Mouse (Mus musculus) lung, embryonic 14.5 days (tissue): ENCODE measurements around the gene Rab29. TPM values are rescaled to one million over a fixed set of nuclear protein-coding genes. Genes with fewer than 3 reads are reported as not detected.

Experiments used
- ATAC-seq: fragments of 200-750 bp; cut with Nextera tagmentation; 2 replicates; pipeline ENCODE4 v1.8.0; 2017; ENCODE audit warnings: mild to moderate bottlenecking, moderate TSS enrichment, moderate library complexity; ENCODE audit not compliant: insufficient read depth
- DNase-seq: peaks from one replicate; pipeline ENCODE4 v3.0.0-alpha.2; 2015
- H3K27ac ChIP-seq: fragments of 300-500 bp; sonication (generic); 2 replicates; pipeline ENCODE4 v1.5.1; 2014; ENCODE audit warnings: low read depth, mild to moderate bottlenecking, moderate library complexity
- H3K27me3 ChIP-seq: fragments of 300-500 bp; sonication (generic); 2 replicates; pipeline ENCODE4 v1.6.1; 2014; ENCODE audit warnings: low read length, control low read depth; ENCODE audit not compliant: insufficient read depth
- H3K36me3 ChIP-seq: fragments of 300-500 bp; sonication (generic); 2 replicates; pipeline ENCODE4 v1.6.1; 2014; ENCODE audit warnings: control low read depth; ENCODE audit not compliant: insufficient read depth
- H3K4me1 ChIP-seq: fragments of 300-500 bp; sonication (generic); 2 replicates; pipeline ENCODE4 v1.6.1; 2014; ENCODE audit warnings: antibody characterized with exemption, control low read depth; ENCODE audit not compliant: insufficient read depth
- H3K4me2 ChIP-seq: fragments of 300-500 bp; sonication (generic); 2 replicates; pipeline ENCODE4 v1.6.1; 2014; ENCODE audit warnings: mild to moderate bottlenecking
- H3K4me3 ChIP-seq: fragments of 300-500 bp; sonication (generic); 2 replicates; pipeline ENCODE4 v1.5.1; 2014; ENCODE audit warnings: low read depth, low read length
- H3K9ac ChIP-seq: fragments of 300-500 bp; sonication (generic); 2 replicates; pipeline ENCODE4 v1.6.1; 2014
- H3K9me3 ChIP-seq: fragments of 300-500 bp; sonication (generic); 2 replicates; pipeline ENCODE4 v1.6.1; 2016; ENCODE audit warnings: low read depth, low read length, control low read depth
- CTCF ChIP-seq: IDR thresholded peaks from 2 replicates; pipeline ENCODE4 v1.5.1; 2016; ENCODE audit warnings: antibody characterized with exemption, low read depth
- WGBS: fragments of 180-500 bp; shearing (Covaris S2); extraction: QIAGEN DNeasy Blood & Tissue Kit; methylation state at CpG from one replicate; pipeline ENCODE4 v1.1.7; 2014; 5-methylcytosine and 5-hydroxymethylcytosine counted together
- polyA plus RNA-seq: library from polyadenylated mRNA; unstranded; fragments of >200 nt; fragmentation: Nextera tagmentation; extraction: Ambion mirVana; gene quantifications from 2 replicates; pipeline ENCODE4 v1.2.1, GENCODE M21; 2014

Rab29 gene
- polyA plus RNA-seq, 1 experiment from 2014 or later, result 14.6 TPM

GRCm38 (mm10) chr1:131865596-131865995 is 1.4 kb upstream of the Rab29 start:
- DNase-seq, result no peak
- Histone ChIP-seq H3K4me3 (no peak overlapping the region), H3K4me1 (no peaks in the 10 kb centered on the region), H3K27me3 (no peaks in the 10 kb centered on the region), H3K9me3 (no peaks in the 10 kb centered on the region), H3K36me3 (no peaks in the 10 kb centered on the region), H3K9ac (no peak overlapping the region), H3K27ac (no peak overlapping the region), H3K4me2 (no peak overlapping the region)
- ATAC-seq, result no peak
- 76% methylated on average over 5 of the region's 5 CpGs for WGBS
- no peak for TF ChIP-seq CTCF

DNA sequence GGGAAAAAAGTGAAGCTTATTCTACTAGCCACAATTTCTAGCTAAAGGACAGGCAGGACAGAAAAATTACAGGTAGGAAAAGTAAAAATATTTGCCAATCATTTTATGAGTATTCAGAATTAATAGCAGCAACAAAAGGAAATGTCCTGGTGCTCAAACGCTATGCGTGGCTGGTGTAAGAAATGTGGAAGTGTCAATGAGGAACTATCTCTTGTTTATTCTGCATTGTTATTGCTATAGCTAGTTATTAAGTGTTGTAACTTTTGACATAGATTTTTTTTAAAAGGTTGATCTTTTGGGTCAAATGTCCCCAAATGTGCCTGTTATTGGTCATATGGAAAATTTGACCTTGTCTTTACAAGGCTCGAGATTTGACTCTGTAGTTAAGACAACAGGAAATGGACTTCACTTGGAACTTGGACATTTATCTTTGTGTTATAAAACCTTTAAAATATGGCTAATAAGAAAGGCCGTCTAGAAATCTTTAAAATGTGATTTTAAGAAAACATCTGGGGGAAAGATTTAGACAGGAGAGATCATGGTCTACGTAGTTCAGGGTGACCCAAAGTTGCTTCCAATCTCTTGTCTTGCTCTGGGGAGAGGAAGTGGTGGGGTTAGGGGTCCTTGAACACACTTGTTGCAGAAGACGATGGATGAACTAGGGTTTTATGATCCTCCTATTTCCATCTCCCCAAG is 572 bp upstream of the Rab29 start:
- Histone ChIP-seq H3K9ac (no peak overlapping the region), H3K4me3 (no peak overlapping the region), H3K9me3 (no peaks in the 10 kb centered on the region), H3K4me1 (no peaks in the 10 kb centered on the region), H3K4me2 (peak overlapping the region; percentile 76; the same call in 1 of the 2 replicates), H3K36me3 (no peaks in the 10 kb centered on the region), H3K27me3 (no peaks in the 10 kb centered on the region), H3K27ac (no peak overlapping the region)
- DNase-seq (no peak), ATAC-seq (no peak)
- no peak for TF ChIP-seq CTCF
- WGBS, result 72% methylated on average over 6 of the region's 6 CpGs

DNA sequence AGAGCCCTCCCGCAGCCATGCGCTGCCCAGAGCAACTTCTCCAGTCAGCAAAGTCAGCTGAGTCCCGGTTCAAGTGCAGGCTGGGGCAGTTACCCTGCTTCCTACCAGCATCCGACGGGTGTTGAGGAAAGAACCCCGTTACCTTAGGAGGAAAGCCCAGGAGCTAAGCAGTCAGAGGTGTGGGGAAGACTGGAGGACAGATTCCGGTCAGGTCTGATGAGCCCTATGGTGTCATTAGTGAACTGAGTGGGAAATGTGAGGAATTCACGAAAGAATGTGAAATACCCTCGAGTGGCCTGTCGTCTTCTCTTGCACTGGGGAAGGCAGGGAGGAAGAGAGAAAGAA is 894 bp downstream of the Rab29 start:
- Histone ChIP-seq H3K4me3 (peak overlapping the region; percentile 61), H3K9ac (peak overlapping the region; percentile 62), H3K27me3 (no peaks in the 10 kb centered on the region), H3K4me1 (no peaks in the 10 kb centered on the region), H3K36me3 (no peaks in the 10 kb centered on the region), H3K4me2 (peak overlapping the region; percentile 76), H3K27ac (no peak overlapping the region), H3K9me3 (no peaks in the 10 kb centered on the region)
- ATAC-seq, result peak; percentile 32; the same call in 1 of the 2 replicates
- DNase-seq, result peak; percentile 19
- 11% methylated on average over 10 of the region's 10 CpGs for WGBS
- TF ChIP-seq CTCF, result no peak

DNA sequence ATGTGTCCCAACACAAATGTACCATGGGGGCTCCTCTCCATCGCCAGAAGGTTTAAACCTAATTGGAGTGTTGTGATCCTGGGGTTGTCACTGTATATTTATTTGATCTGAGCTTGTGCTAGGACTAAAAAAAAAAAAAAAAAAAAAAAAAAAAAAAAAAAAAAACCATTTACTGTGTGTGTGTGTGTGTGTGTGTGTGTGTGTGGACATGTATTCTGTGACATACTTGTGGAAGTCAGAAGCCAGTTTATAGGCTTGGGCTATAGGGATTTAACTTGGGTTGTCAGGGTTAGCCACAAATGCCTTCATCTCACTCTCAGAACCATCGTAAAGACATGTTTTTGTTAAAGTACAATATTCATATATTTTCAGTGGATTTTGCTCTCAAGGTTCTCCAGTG is 2.5 kb downstream of the Rab29 start:
- ATAC-seq (no peak), DNase-seq (no peak)
- H3K27me3 ChIP-seq, result no peaks in the 10 kb centered on the region
- H3K36me3 ChIP-seq, result no peaks in the 10 kb centered on the region
- 80% methylated on average over 2 of the region's 2 CpGs for WGBS
- H3K4me1 ChIP-seq, result no peaks in the 10 kb centered on the region
- no peak for TF ChIP-seq CTCF
- H3K4me3 ChIP-seq, result no peak overlapping the region
- no peak overlapping the region for H3K27ac ChIP-seq
- H3K4me2 ChIP-seq, result no peak overlapping the region
- H3K9me3 ChIP-seq, result no peaks in the 10 kb centered on the region
- H3K9ac ChIP-seq, result no peak overlapping the region

DNA sequence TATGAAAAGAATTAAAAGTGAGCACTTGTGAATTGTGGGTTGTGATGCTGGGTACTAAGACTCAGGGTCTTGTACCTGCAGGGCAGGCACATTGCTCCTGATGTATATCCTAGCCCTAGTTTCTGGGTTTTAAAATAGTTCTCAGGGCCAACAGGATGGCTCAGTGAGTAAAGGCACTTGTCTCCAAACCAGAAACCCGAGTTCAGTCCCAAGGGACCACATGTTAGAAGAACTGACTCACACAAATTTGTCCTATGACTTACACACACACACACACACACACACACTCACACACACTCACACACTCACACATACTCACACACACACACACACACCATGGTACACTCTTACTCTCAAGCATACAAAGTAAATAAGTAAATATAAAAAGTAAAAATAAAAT is 5.8 kb downstream of the Rab29 start:
- no peak for TF ChIP-seq CTCF
- DNase-seq (no peak), ATAC-seq (no peak)
- no peak overlapping the region for H3K27ac ChIP-seq
- H3K27me3 ChIP-seq, result no peaks in the 10 kb centered on the region
- WGBS, result 72% methylated on average over 1 of the region's 1 CpGs
- H3K9ac ChIP-seq, result no peak overlapping the region
- no peaks in the 10 kb centered on the region for H3K9me3 ChIP-seq
- H3K4me3 ChIP-seq, result no peak overlapping the region
- no peaks in the 10 kb centered on the region for H3K36me3 ChIP-seq
- H3K4me1 ChIP-seq, result no peaks in the 10 kb centered on the region
- H3K4me2 ChIP-seq, result no peak overlapping the region

DNA sequence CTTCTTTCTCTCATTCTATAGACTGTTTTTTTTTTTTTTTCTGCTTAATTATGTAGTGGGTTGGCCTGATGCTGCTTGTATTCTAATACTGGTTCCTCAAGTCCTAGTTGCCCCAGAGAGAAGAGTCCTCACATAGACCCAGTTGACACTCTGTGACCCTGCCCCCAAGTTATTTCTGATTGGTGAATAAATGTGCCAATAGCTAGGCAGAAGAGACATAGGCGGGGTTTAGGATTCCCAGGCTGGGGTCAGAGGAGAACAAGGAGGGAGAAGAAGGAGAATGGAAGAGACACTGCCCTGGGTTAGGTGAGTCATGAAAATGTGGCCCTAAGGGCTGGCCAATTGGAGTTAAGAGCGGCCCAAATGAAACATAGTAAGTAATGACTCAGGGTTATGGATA is 12.8 kb downstream of the Rab29 start:
- Histone ChIP-seq H3K4me2 (no peak overlapping the region), H3K27me3 (no peaks in the 10 kb centered on the region), H3K27ac (no peak overlapping the region), H3K9ac (no peak overlapping the region), H3K9me3 (no peaks in the 10 kb centered on the region), H3K4me3 (no peak overlapping the region), H3K36me3 (no peaks in the 10 kb centered on the region), H3K4me1 (no peaks in the 10 kb centered on the region)
- TF ChIP-seq CTCF, result no peak
- DNase-seq (no peak), ATAC-seq (no peak)
- WGBS, result 68% methylated on average over 2 of the region's 2 CpGs

DNA sequence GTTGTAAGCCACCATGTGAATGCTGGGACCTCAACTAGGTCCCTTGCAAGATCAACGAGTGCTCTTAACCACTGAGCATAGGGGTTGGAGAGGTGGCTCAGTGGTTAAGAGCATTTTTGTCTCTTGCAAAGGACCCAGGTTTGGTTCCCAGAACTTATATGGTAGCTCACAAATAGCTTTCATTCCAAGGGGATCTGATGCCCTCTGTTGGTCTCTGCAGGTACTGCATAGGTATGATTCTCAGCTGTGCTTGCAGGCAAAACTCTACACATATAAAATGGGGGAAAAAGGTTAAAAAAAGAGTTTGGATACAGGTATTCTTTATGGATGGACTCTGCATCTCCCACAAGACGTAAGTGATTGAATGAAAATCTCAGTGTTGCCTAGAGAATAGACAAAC is 15.8 kb downstream of the Rab29 start:
- Histone ChIP-seq H3K4me3 (no peak overlapping the region), H3K36me3 (no peaks in the 10 kb centered on the region), H3K27me3 (no peaks in the 10 kb centered on the region), H3K4me2 (no peak overlapping the region), H3K9me3 (no peaks in the 10 kb centered on the region), H3K27ac (no peak overlapping the region), H3K9ac (no peak overlapping the region), H3K4me1 (no peaks in the 10 kb centered on the region)
- 47% methylated on average over 2 of the region's 2 CpGs for WGBS
- peak; percentile 58 for TF ChIP-seq CTCF
- ATAC-seq (no peak), DNase-seq (peak; percentile 37)
